Mouse (Mus musculus): ENCODE results near the gene G0s2.

DNA sequence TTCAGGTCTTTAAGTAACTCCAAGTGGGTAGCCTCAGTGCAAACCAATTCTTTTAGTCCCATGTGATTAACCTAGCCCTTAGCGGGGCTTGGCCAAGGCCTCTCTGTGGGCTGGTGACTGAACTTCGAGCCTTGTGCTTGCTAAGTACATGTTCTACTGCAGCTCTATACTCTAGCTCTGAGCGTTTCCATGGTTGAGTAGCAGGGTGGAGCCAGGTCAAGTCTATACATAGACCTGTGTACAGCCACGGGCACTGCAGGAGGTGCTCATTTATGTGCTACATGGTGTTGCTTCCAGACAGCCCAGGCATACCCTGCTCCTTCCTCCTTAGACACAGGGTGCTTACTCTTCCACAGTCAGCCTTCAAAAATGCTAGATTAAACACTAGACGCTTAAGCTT, 22.9 kb upstream of the G0s2 start:
- TF ChIP-seq POLR2A (IDR thresholded peaks at IDR 0.05; ENCODE audit: borderline replicate concordance, insufficient read depth, low read length) (no peak), CTCF (IDR thresholded peaks at IDR 0.05; ENCODE audit: borderline replicate concordance, insufficient read depth, low read depth, low read length) (no peak)
